Mouse (Mus musculus) hindlimb bud, embryonic 11.5 days (tissue): ENCODE data around the gene Trcg1.
"Not testable (repeated sequence)": the region's sequence is repeated elsewhere in the genome, so short reads cannot be mapped to it uniquely, and the experiment has no call there.

Experiments used
- DNase-seq: peaks from one replicate; pipeline ENCODE4 v3.0.0-alpha.2; 2012; ENCODE audit warnings: low read depth, low spot score; ENCODE audit errors: extremely low spot score

The Trcg1 gene

GRCm38 (mm10) chr9:57236256-57236655, at the start of gene Trcg1:
Gene Trcg1 (plus strand): TSS chr9:57236556.
- no peak for DNase-seq

GRCm38 (mm10) chr9:57196708-57197107, 39.6 kb upstream of the Trcg1 start:
- DNase-seq: no peak

- no peak for DNase-seq
Measured at GRCm38 (mm10) chr9:57197414-57197813, 38.9 kb upstream of the Trcg1 start.

GRCm38 (mm10) chr9:57202981-57203380, 33.4 kb upstream of the Trcg1 start:
- no peak for DNase-seq

- not testable (repeated sequence) for DNase-seq
Measured at GRCm38 (mm10) chr9:57203571-57203970, 32.8 kb upstream of the Trcg1 start.

GRCm38 (mm10) chr9:57206896-57207295, 29.5 kb upstream of the Trcg1 start:
- no peak for DNase-seq

GRCm38 (mm10) chr9:57209316-57209715, 27.0 kb upstream of the Trcg1 start:
- DNase-seq: no peak

GRCm38 (mm10) chr9:57212448-57213222, 23.7 kb upstream of the Trcg1 start:
- DNase-seq: no peak

- no peak for DNase-seq
Measured at GRCm38 (mm10) chr9:57214500-57214899, 21.9 kb upstream of the Trcg1 start.

- no peak for DNase-seq
Measured at GRCm38 (mm10) chr9:57217220-57217619, 19.1 kb upstream of the Trcg1 start.

- DNase-seq: no peak
Measured at GRCm38 (mm10) chr9:57218776-57219175, 17.6 kb upstream of the Trcg1 start.

- no peak for DNase-seq
Measured at GRCm38 (mm10) chr9:57219511-57219910, 16.8 kb upstream of the Trcg1 start.

GRCm38 (mm10) chr9:57220356-57220755, 16.0 kb upstream of the Trcg1 start:
- DNase-seq: no peak

- DNase-seq: no peak
Measured at GRCm38 (mm10) chr9:57223341-57223740, 13.0 kb upstream of the Trcg1 start.

- no peak for DNase-seq
Measured at GRCm38 (mm10) chr9:57225780-57226627, 10.4 kb upstream of the Trcg1 start.

- not testable (repeated sequence) for DNase-seq
Measured at GRCm38 (mm10) chr9:57226628-57227122, 9.7 kb upstream of the Trcg1 start.

- DNase-seq: no peak
Measured at GRCm38 (mm10) chr9:57227203-57227602, 9.2 kb upstream of the Trcg1 start.

GRCm38 (mm10) chr9:57228186-57228585, 8.2 kb upstream of the Trcg1 start:
- DNase-seq: no peak

- no peak for DNase-seq
Measured at GRCm38 (mm10) chr9:57229726-57230125, 6.6 kb upstream of the Trcg1 start.

GRCm38 (mm10) chr9:57230146-57230783, 6.1 kb upstream of the Trcg1 start:
- no peak for DNase-seq

- no peak for DNase-seq
Measured at GRCm38 (mm10) chr9:57231536-57232255, 4.7 kb upstream of the Trcg1 start.
